Mouse (Mus musculus): Measurements from ENCODE around the gene Gm43518. TPM values are rescaled to one million over a fixed set of nuclear protein-coding genes. Genes with fewer than 3 reads are reported as not detected.

The Gm43518 gene
- polyA plus RNA-seq, 3 experiments from 2014 or later: 4.9 to 5.1 TPM; not detected in 1

DNA sequence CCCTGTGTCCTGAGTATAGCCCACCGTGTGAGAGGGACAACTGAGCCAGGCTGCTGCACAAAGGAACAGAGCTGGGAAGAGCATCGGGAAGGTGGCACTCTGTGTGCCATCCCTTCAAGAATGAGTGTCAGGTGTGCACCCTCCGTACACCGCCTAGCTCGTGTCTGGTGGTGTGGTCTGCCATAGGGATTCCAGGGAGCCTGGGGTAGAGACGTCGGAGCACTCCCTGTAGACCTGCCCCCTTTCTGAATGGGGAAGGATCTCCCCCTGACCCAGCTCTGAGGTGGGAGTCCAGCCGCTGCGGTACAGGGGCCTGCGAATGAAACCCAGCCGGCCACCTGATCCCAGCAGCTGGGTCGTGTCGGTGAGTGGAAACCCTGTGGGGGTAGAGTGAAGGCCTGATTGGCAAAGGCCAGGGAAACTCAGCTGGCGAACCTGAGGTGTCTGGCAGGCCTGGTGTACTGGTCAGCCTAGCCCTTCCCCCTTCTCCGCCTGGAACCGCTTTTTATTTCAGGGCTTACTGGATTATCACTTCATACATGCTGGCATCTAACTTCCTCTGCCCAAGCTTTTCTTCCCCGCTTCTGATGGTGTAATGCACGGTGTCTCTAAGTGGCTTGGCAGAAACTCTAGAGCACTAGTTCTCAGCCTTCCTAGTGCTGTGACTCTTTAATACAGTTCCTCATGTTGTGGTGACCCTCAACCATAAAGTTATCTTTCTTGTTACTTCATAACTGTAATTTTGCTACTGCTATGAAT lies 52.2 kb downstream of the Gm43518 start:
- no peak for ATAC-seq

DNA sequence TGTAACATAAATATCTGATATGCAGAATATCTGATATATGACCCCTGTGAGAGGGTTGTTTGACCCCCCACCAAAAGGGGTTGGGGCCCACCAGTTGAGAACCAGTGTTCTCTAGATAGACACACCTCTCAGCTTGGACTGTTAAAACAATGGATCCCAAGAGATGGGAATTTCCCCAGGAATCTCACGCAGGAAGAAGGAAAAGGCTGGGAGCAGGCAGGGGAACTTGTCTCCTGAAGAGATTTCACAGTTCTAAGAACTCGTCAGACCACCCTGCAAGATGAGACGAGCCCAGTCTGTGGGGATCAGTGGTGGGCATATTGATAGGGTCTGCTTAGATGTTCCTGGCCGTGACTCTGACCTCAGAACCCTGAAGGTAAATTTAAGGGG lies 52.8 kb downstream of the Gm43518 start:
- no peak for ATAC-seq

DNA sequence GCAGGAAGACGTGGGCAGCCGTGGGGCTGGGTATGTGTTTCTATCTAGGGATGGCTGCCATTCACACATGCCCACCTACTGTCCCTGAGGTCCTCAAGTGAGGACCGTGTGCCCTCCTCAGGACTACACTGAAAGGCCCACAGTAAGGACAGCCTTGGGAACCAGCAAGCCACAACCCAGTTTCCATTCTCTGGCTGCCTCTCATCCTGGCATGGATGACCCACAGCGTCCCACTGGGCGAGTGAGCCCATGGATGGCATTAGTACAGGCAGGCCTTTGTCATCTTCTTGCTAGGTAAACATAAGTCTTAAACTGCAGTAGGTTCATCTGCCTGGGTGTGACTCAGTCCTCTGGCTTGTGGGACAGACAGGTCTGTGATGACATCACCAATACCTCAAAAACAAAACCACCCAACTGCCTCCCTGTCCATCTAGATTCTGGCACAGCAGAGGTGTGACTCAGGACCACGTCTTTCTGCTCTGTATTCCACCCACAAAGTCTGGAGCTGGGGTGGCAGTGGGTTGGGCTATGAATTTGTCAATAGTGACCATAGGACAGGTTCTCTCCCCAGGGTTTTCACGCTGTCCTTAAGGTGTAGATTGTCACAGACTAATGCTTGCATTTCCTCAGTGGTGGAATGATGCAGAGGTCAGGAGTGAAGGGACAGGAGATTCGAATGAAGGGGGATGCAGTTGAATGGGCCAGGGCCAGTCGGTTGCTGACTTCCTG lies 53.5 kb downstream of the Gm43518 start:
- peak; percentile 73 for ATAC-seq

DNA sequence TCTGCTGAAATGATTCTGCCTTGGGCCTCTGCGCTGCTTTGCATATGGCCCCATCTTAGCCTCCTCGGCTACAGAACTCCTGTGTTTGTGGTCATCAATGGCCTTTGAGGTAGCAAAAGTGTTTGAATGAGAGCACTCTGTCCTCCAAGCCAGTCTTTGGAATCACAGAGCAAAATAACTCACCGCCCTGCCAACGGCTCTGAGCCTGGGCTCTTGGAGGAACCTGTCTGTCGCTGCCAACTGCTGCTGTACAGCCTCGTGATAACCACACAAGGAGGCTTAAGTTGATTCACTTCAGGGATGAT lies 54.0 kb downstream of the Gm43518 start:
- no peak for ATAC-seq

DNA sequence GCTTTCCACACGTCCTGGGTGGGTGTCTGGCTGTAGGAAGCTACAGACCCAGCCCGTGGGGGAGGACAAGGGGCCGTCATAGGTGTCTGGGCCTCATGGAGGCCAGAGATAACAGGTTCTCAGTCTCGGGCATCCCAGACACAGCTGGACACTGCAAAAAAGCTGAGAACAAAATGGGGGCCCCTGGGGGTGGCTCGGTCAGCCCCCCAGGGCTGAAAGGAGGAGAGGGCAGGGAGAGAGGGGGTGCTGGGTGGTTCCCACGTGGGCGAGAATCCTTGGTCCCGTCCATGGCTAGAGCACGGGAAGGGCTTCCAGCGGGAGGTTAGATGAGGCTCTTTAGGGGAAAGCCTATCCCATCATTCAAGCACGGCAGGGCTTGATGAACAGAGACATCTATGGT lies 55.6 kb downstream of the Gm43518 start:
- no peak for ATAC-seq

DNA sequence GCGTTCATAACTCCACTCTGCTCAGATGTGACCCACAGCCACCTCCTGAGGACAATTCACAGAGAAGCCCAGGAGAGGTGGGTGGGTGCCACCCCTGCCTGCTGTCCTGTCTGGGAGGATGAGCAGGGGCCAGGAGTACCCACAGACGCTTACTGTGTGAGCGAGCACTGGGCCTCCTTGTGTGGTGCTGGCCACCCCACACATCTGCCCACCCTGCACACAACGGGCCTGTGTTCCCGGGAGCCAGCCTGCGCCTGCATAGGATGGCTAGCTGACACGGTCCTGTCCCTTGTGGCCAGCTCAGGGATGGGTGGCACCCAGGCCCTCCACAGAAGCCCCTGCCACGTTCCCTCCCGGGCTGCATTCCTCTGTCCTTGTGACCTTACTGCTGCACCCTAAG lies 58.2 kb downstream of the Gm43518 start:
- no peak for ATAC-seq

DNA sequence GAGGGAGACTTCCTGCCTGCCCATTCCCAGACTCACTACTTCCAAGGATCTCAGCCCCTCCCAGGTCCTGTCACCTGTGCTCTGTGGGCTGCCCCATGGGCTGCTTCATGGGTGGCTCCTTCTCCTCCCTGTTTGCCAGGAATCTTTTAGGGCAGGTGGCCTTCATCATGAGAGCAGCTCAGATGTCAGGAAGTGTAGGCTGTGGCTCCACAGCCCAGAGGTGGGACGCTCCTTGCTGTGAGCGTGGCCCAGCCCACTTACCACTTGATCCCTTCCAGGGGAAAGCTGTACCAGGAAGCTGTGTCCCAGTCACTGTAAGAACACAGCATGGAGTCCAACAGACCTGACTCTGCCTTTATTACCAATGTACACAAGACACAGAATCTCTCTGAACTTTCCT lies 59.7 kb downstream of the Gm43518 start:
- no peak for ATAC-seq

DNA sequence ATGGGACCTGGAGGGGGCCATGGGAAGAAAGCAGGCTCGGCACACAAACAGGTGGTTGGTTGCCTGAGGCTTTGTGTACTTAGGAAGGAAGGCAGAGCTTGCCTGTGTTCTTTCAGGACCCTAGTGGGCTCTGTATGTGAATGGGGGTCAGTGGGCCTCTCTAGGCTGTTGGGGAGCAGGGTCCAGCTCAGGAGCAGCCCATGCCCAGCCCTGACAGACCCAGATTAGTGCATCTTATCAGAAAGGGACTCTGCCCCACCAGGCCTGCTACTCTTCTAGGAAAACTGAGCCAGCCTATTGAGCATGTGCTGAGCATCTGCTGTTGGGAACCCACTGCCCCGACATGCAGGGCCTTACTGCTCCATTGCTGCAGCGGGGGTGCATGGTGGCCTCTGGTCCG lies 60.3 kb downstream of the Gm43518 start:
- ATAC-seq: no peak

Other genes starting within 250 kb of the Gm43518 start
- gene Clip1, start 242.8 kb upstream of the Gm43518 start, polyA plus RNA-seq (2017; shearing (Covaris generic)): 10 to 100 TPM; 41.5 to 56.4 (median 51.1) TPM
- 10 to 100 TPM; 60.2 to 83.6 (median 75.5) TPM for gene Zcchc8, start 206.3 kb upstream of the Gm43518 start, polyA plus RNA-seq (2017; shearing (Covaris generic))
- gene Rsrc2, start 178.0 kb upstream of the Gm43518 start, polyA plus RNA-seq (2017; shearing (Covaris generic)): 100 to 1,000 TPM; 155 to 186 (median 165) TPM
- gene Kntc1, start 177.7 kb upstream of the Gm43518 start, polyA plus RNA-seq (2017; shearing (Covaris generic)): 10 to 100 TPM in 1 of 3 experiments, 1 to 10 TPM in 2; 2.0 to 17.5 (median 2.0) TPM
- under 1 TPM in 2 of 3 experiments, not detected in 1; 0.28 to 0.30 TPM for gene Hcar2, start 61.9 kb upstream of the Gm43518 start, polyA plus RNA-seq (2017; shearing (Covaris generic))
- not detected for gene Hcar1, start 47.4 kb upstream of the Gm43518 start, polyA plus RNA-seq (2017; shearing (Covaris generic))
- 10 to 100 TPM; 60.1 to 83.1 (median 71.9) TPM for gene Denr, start 20.2 kb upstream of the Gm43518 start, polyA plus RNA-seq (2017; shearing (Covaris generic))
- 10 to 100 TPM in 1 of 3 experiments, 1 to 10 TPM in 2; 6.2 to 16.6 (median 8.1) TPM for gene Ccdc62, start 3.3 kb downstream of the Gm43518 start, polyA plus RNA-seq (2017; shearing (Covaris generic))
- gene Hip1r, start 46.2 kb downstream of the Gm43518 start, polyA plus RNA-seq (2017; shearing (Covaris generic)): 10 to 100 TPM in 2 of 3 experiments, 1 to 10 TPM in 1; 5.9 to 20.1 (median 14.8) TPM
- 10 to 100 TPM; 18.4 to 21.9 (median 18.7) TPM for gene Vps37b, start 104.9 kb downstream of the Gm43518 start, polyA plus RNA-seq (2017; shearing (Covaris generic))
- gene Abcb9, start 168.4 kb downstream of the Gm43518 start, polyA plus RNA-seq (2017; shearing (Covaris generic)): 10 to 100 TPM; 13.2 to 23.3 (median 16.7) TPM
- gene Ogfod2, start 184.9 kb downstream of the Gm43518 start, polyA plus RNA-seq (2017; shearing (Covaris generic)): 10 to 100 TPM; 16.0 to 23.0 (median 22.9) TPM
- gene Arl6ip4, start 188.7 kb downstream of the Gm43518 start, polyA plus RNA-seq (2017; shearing (Covaris generic)): 10 to 100 TPM; 55.1 to 59.0 (median 56.1) TPM